Mouse (Mus musculus) frontal cortex, postnatal 25 days (tissue): ENCODE measurements around the gene Nfe2l2.

ENCODE experiments used
- DNase-seq, 2 experiments: peaks; one replicate each; pipeline ENCODE4 v3.0.0; 2022; ENCODE audit warnings: low spot score in 2 of 2

The Nfe2l2 gene

DNA sequence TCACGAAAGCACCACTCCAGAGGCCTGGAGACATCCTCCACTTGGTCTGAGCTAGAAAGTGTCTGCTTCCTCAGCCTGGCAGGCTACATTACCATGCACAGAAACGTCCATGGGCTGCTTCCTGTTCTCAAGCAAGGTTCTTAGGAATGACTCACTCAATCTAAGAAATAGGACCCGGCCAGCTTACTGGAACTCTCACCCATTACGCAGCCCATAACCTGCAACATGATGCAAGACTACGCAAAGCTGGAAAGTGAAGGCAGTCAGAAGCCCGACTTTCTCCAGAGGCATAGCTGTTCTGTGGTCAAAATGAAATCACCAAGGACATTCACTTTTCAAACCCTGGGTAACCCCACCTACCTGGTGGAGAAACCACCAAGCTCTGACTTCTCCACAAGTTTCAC, 19.0 kb downstream of the Nfe2l2 start:
- DNase-seq, result no peak

DNA sequence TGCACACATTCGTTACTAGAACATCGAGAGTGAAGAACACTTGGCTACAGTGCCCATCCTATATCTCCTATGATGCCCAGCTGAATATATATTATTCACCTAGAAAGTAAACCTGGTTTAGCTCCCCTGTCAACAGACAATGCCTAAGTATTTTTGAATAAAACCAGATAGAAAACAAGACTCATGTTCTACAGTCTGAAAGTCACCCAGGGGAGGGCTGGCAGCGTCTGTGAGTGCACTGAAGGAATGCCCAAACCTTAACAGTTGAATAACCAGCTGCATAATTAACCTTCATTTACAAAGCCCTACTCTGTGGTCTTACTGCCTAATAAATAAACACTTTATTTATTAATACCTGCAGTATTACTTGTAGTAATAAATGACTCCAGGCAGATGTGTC, 19.9 kb downstream of the Nfe2l2 start:
- no peak for DNase-seq

DNA sequence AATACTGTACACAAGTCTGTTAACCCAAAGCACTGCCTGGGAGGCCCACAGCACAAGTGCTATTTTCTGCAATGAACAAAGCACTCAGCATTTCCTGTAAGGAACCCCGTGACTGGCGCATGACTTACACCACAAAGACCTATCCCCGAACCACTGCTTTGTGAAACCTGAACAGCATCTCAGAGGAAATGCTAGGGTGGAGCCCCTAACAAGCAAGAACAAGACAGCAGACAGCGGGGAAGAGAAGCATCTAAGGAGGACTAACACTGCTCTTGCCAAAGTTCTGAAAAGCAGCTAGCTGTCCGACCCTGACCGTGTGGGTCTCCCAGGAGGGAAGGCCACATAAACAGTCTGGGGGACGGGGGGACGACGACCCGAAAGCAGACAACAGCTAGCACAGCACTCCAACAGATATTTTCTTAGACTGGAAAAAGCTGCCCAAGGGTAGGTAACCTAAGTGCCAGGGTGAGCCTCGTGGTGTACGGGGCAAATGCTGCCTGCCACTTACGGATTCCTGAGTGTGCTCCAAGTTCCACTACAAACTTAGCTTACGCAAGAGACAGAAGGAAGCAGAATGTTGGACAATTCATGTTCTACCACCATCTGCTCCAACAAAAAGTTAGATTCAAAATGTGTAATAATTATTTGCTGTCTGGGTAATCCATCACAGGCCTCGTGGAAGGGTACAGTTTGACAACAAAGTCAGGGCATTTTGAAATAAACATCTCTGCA, 21.3 kb downstream of the Nfe2l2 start:
- no peak for DNase-seq

DNA sequence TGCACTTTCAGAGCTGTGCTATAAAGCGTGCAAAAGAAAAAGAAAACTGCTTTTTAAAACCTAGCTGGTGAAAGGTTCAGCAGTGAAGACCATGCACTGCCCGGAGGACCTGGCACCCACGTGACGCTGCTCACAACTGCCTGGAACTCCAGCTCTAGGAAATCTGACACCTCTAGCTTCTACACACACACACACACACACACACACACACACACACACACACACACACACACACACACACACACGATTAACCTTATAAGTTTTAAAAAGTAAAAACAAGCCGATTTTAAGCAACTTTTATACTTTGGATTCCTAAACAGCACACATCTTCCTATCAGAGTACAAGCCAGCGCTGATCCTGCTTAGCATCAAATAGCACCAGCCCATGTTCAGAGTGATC, 23.0 kb downstream of the Nfe2l2 start:
- no peak for DNase-seq

DNA sequence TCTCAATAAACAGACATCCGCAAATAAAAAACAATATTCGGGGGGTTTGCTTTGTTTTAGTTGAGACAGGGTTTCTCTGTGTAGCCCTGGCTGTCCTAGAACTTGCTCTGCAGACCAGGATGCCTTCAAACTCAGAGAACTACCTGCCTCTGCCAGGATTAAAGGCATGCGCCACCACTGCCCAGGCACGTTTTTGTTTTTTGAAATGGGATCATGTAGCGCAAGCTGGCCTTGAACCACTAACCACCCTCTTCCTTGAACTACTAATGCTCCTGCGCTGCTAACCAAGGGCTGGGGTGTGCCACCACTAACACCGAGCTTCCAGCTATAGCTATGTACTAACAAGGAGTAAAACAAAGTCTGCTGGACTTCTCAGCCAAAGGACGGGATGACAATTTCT, 24.5 kb downstream of the Nfe2l2 start:
- no peak for DNase-seq

DNA sequence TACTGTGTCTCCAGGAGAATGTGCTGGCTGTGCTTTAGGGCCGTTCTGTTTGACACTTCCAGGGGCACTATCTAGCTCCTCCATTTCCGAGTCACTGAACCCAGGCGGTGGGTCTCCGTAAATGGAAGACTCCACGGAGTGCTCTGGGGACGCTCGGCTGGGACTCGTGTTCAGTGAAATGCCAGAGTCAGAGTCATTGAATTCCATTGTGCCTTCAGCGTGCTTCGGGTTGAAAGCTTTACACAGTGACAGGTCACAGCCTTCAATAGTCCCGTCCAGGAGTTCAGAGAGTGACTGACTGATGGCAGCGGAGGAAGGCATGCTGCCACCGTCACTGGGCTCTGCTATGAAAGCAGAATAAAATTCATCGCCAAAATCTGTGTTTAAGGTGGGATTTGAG, 27.9 kb downstream of the Nfe2l2 start:
- no peak for DNase-seq

DNA sequence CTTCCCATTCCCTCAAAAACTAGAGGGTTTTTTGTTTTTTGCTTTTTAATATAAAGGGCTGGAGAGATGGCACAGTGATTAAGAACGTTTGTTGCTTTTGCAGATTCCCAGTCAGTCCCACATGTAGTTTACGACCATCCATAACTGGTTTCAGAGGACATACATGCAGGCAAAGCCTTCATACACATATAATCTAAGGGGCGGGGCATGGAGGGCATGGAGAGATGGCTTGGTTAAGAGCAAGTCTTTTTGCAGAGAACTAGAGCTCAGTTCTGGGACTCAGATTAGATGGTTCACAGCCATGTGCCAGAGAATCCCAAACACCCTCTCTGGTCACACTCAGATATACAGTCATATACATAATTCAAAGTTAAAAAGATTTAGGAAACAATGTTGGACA, 31.9 kb downstream of the Nfe2l2 start:
- no peak for DNase-seq

DNA sequence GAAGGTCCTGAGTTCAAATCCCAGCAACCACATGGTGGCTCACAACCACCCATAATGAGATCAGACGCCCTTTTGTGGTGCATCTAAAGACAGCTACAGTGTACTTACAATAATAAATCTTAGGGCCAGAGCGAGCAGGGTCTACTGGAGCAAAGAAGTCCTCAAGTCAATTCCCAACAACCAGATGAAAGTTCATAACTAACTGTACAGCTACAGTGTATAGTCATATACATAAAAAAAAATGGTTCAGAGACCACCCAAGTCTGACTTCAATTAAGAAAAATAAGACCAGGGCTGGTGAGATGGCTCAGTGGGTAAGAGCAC, 33.1 kb downstream of the Nfe2l2 start:
- DNase-seq, result no peak

DNA sequence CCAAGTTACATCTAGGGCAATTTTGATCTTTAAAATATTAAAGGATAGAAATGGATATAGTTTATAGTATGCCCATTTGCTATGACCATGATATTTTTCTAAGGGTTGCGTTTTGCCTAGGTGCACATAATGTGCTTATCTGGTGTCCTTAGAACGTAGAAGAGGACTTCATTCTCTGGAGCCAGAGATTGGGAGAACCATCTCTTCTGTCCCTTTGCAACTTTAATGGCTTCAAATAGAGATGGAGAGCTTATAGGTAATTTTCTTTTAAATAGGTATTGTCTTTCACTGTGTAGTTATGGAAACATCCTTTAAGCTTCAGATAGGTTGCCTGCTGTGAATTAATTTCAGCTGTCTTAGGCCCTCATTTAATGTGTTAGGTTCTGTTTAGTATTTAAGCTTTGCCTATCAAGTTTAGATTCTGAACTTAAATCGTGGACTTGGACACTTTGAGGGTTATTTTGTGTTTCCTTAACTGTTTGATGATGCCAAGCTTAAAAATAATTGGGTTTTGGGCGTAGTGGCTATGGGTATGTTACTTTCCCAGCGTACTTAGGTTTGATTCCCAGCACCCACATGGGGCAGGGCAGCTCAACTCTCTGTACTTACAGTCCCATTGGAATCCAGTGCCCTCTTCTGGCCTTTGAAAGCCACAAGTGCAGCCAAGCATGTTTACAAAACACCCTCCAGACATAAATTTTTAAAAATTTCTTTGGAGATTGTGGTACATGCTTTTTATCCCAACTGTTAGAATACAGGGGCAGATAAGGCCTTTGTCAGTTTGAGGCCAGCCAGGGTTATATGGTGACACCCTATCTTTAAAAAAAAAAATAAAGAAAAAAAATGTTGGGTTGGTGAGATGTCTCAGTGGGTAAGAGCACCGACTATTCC, 33.8 kb downstream of the Nfe2l2 start:
- no peak for DNase-seq

DNA sequence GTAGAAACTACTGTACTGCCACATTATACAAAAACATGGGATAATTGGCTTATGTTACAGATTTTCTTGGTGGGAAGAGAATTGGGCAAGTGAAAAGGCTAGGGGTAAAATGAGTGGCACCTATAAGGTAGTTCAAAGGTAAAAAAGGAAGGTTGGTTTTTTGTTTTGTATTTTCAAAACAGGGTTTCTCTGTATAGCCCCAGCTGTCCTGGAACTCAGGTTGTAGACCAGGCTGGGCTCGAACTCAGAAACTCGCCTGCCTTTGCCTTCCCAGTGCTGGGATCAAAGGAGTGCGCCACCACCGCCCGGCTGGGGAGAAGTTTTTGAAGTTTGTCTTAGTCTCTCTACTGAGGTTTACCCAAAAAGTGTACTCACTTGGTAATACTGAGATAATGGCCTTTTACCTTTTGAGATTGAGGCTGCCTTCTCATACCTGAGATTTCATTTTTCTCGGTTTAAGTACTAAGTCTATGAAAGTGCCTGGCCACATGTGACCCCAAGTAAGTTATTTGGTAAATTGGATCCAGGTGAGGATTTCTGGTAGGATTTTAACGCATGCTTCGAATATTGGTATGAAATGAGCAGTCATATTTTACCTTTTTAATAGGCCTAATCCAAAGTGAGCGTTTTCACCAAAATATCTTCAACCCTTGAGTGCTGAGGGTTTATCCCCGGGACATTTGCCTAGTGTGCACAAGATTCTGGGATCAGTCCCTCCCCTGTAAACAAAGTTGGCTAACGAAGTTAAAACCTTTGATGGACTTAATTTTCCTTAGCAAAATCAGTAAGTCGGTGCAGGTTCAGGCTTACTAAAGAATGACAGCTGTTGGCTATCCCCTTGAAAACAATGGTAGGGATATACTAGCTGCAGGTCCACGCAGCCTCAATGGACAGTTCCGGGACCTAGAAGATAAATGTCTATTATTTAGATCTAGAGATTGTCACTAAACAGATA, 34.7 kb downstream of the Nfe2l2 start:
- DNase-seq, result no peak

DNA sequence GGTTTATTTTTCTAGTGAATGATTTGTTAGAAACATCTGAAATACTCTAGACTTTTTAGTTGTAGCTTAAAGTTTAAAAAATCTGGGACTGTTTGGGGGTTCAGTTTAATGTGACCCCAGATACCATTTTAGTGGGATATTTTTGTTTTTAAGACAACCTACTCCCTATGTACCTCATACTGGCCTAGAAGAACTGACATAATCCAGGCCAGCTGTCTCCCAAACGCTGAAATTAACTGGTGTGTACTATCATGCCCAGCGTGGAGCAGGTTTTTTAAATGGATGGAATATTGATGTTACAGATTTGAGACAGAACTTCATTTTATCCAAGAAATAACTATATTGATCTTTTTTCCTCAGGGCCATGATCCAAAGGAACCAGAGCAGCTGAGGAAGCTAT, 43.3 kb downstream of the Nfe2l2 start:
- no peak for DNase-seq

DNA sequence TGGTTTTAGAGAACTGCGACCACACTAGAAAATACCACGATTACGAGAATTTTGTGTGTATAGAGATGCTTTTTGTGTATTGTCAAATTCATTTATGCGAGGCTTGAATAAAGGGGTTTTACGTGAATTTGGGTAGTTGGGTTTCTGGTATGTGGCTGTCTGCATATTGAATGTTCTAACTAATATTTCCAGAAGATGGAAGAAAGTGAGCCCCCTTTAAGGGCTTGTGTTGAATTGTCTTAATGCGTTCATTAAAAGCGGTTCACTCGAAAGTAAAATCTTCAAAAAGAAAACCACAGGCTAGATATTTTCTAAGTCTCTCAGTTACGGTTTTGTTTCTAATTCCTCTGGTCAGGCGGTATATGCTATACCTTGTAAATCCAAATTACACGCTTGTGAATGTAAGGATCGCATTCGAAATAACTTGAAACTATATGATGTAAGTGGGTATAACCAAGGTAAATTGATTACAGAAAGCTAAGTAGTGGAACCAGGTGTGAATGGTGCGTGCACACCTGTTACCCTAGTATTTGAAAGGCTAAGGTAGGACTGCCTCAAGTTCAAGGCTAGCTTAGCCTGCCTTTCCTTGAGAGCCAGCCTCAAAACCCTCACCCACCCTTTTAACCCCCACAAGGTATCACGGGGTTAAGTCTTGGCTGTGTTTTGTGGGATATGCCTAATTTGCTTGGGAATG, 44.0 kb downstream of the Nfe2l2 start:
- no peak for DNase-seq

DNA sequence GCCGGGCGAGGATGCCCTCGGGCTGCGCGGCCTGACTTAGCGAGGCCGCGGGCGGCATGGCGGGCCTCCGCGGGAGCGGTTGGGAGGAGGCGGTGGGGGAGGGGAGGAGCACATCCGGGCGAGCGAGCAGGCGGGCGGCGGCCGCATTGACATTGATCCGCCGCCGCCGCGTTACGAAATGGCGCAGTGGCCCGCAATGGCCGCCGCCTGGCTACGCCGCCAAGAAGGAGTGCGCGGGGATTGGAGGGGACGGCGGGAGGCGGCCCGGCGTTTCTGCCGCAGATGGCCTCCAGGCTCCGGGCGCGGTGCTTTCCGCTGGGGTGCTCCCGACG, 44.8 kb downstream of the Nfe2l2 start:
- peak; percentile 78 to 83 for DNase-seq

DNA sequence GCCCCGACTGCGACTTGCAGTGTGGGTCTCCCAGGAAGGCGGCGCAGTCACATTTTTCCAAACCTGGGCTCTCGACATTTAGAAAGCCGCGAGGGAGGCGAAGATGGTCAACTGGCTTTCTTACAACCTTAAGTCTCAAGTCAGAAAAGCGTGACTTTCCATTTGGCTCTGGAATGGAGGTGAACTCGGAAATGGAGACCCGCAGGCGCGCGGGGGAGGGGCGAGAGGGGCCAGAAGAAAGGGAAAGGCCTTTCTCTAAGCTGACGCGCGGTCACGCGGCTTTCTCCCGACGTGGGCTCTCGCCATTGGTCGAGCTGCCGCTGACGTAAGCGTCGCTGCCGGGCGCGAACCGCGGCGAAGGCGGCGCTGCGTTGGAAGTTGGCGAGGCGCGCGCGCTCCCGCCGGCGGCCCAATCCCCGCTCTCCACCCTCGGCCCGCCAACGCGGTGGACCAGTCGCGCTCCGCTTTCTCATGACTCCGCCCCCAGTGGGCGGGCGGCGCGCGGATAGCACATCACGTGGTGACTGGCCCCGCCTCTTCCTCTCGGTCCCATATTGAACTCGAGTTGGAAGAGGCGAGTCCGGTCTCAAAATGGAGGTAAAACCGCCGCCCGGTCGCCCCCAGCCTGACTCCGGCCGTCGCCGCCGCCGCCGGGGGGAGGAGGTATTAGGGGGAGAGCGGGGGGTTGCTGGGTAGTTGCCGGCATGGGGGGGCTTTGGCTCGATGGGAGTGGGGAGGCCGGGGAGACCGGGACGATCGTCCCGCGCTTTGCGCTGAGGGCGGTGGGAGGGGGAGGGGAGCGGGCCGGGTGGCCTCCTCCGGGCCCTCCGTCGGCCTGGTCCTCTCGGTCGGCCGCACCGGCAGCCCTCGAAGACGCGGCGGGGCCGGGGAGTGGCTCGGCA, 45.5 kb downstream of the Nfe2l2 start, which contains the start of gene Hnrnpa3:
Gene Hnrnpa3, plus strand, starts transcription at position 535 of the 902 bp plus-strand sequence.
- DNase-seq, result peak; percentile 96 to 98

DNA sequence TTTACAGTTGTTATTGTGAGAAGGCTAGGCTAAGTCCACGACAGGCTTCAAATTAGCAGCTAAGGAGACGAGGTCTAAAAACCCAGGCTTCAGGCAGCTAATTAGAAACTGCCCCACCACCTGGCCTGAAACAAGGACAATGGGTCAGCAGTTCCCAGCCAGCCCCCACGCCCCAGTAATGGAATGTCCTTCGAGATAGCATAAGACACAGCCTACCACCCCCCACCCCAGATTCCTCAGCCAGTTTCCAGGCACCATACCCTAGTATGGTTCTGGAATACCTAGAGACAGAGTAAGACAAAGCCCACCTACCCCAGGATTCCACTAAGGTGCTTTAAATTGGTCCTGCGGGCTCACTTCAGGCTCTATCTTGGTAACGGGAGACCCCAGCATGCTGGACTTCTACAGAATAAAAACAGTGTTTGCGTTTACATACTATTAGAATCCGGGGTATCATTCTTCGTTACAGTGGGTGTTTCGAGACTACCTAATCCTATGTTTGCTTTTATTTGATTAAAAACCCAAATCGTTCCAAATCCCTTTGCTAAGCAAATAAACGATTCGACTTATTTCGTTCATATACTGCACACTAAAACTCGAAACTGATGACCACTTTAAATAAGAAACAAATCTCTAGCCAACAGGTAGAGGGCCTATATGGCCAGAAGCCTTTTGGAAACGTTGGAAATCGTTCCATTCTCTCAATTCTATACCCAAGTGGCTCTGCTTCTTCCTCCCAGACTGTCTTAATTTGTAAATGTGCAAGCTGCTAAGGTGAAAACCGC, 46.3 kb downstream of the Nfe2l2 start:
- no peak for DNase-seq

DNA sequence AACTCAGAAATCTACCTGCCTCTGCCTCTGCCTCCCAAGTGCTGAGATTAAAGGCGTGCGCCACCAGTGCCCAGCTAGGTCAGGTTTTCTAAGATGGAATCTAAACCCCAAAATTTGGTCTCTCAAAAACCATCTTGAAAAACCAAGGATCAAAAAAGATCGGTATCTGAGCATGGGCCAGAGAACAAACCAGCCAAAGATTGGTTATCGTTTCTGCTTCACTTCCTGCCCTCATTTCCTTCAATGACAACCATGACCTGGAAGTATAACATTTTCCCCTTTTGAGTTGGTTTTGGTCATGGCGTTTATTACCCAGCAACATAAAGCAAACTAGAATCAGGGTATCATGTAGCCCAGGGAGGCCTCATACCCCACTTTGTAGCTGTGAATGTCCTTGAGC, 47.5 kb downstream of the Nfe2l2 start:
- DNase-seq, result no peak

DNA sequence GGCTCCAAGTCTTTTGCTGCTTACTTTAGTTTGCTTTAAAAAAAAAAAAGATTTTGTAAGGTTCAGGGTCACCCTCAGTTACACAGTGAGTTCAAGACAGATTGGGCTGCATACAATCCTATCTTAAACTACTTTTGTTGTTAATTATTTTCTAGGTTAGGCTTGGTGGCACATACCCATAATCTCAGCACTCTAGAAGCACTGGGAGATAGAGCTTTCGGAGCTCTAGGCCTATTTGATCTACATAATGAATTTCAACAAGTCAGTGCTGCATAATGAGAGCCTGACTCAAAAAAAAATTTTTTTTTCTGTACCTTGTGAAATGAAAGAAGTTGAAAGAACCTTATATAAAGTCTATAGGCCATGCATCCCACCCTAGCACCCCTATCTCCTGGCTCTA, 49.8 kb downstream of the Nfe2l2 start:
- DNase-seq, result no peak

DNA sequence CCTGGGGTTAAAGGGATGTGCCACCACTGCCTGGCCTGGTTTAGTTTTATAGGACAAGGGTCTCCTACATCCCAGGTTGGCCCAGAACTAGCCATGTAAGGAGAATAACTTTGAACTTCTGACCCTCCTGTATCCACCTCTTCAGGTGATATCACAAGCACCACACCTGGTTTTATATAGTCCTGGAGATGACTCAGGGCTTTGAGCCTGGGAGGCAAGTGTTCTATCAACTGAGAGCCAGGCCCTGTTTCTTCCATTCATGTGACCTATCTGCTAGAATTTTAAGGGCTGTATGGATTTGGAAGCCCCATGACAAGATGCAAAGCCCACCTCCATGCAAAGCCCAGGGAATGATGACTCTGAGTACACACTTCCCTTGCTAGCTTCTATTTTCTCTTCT, 51.3 kb downstream of the Nfe2l2 start:
- no peak for DNase-seq

DNA sequence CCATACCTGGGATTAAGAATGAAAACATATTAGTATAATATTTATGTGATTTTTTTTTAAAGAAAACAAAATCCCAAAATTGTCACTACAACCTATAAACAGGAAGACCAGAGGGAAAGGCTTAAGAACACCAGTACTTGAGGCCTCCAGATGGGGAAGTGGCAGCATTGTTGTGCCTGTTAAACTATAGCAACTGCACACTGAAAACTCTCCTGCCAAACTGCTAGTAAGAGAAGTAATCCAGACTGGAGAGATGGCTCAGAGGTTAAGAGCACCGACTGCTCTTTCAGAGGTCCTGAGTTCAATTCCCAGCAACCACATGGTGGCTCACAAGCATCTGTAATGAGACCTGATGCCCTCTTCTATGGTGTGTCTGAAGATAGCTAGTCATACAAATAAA, 54.0 kb downstream of the Nfe2l2 start:
- no peak for DNase-seq

DNA sequence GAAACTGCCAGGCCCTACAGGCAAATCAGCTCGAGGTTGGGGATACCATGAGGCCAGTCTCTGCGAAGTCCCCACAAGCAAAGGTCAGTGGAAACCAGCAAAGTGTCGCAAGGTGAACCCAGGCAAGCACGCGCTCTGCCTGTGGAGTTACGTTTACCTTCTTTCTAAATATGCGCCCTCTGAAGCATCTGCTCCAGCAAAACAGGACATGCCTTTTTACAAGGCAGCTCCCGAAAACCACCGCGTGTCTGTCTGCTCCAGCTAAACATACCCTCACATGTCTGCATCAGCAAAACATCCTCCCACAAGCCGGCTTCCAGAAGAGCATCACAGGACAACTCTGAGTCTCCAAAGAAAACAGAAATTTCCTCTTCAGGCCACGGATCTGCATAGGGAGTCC, 59.2 kb downstream of the Nfe2l2 start:
- DNase-seq, result no peak
